Mouse (Mus musculus) left cerebral cortex, postnatal 36 days (tissue): ENCODE results near the gene Qtrt2. TPM values are rescaled to one million over a fixed set of nuclear protein-coding genes. Genes with fewer than 3 reads are reported as not detected.

Source experiments
- DNase-seq, 2 experiments: peaks; one replicate each; pipeline ENCODE4 v3.0.0; 2021 to 2022; ENCODE audit warnings: low spot score in 2 of 2, mixed read lengths in 1 of 2
- intact Hi-C: fragments of 180-260 bp; cut with DNase I; formaldehyde crosslinking; loops from one replicate; pipeline ENCODE4 v1.15.1; 2025
- total RNA-seq, 2 experiments: library from RNA; stranded (reverse); gene quantifications; 2 replicates each; pipeline ENCODE4 v1.2.3; 2021

The Qtrt2 gene
- total RNA-seq, 2 experiments from 2014 or later = 17.9 to 29.7 TPM

DNA sequence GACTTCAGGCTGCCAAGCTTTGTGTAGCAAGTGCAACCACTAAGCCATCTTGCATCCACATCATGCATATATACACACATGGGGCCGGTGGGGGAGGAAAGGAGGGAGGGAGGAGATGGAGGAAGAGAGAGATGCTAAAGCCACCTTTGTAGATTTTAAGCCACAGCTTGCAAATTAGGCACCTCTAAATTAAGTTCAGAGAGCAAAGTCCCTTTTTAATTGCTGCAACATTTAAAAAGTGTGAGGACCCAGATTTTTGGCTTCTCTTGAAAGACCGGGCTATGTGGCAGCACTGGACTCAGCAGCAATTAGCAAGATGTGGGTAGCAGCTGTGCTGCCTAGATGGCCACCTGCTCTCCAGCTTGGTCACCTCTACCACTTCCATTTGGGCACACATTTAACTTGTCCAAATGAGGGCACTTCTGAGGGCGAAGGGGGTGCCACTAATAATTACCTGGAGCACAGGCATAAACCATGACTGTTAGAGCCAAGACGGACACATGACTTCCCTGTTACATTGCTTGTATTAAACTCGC lies 67.6 kb downstream of the Qtrt2 start:
- intact Hi-C loops = no loop called here
- DNase-seq = no peak

DNA sequence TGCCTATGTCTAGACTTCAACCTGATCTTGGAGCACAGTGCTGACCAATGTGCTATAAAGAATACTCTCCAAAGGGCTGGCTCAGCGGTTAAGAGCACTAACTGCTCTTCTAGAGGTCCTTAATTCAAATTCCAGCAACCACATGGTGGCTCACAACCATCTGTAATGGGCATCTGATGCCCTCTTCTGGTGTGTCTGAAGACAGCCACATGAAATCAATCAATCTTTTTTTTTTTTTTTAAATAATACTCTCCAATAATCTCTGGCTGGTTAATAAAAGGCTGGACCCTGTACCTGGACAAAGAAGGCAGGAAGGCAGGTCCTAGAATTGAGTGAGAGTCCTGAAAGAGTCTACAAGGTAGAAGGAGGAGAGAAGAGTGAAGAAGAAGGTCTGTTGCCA lies 76.8 kb downstream of the Qtrt2 start:
- DNase-seq = no peak
- intact Hi-C loops = no loop called here

DNA sequence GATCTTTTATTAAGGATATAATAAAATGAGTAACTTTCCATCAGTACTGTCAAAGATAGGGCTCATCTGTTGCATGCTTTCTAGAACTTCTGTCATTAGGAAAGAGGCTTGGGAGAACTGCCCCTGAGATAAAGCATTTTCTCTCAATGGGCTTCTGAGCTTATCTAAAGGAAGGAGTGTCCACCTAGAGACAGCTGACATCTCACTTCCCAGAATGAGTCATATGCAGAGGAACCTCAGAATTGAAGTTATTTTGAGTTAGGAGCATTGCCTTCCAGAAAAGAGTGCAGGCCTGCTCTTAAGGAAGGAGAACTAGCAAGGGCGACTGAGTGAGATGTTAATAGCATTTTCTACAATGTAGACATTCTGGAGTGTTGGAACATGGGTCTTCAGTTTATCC lies 85.4 kb downstream of the Qtrt2 start:
- no peak for DNase-seq

DNA sequence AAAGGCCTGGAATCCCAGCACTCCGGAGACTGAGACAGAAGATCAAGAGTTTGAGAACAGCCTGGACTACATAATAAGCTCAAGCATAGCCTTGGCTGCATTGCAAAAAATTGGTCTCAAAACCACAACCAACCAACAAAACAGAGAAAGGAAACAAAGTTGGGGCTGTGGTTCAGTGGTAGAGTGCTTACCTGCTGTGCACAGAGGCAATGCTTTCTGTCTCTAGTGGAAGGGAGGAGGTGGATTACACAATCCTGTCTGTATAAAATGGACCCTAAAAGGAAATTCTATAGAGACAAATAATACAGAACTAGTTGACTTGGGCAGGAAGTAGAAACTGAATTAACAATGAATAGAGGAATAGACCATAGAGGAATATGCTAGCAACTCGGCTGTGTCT lies 94.7 kb downstream of the Qtrt2 start:
- intact Hi-C loops = no loop called here

More for the DNA sequence above, 85.4 kb downstream of the Qtrt2 start:
- intact Hi-C loops = no loop called here

DNA sequence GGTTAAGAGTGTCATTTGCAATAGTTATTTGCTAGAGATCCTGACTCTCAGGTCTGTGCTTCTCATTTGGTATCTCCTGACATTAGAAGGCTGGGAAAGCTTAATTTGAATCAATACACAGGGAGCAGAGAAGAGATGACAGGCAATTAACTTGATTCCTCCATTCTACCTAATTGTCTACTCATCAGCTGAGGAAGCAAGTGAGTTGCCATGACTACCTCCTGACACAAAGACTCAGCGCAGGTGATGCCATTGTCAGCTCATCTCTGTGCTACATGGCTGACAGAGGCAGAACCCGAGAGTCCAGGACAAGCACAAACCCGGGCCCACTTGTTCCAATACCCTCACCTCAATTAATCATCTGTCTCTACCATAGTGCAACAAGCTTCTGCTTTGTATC lies 99.1 kb downstream of the Qtrt2 start:
- DNase-seq = no peak
- intact Hi-C loops = no loop called here

More for the DNA sequence above, 94.7 kb downstream of the Qtrt2 start:
- no peak for DNase-seq

DNA sequence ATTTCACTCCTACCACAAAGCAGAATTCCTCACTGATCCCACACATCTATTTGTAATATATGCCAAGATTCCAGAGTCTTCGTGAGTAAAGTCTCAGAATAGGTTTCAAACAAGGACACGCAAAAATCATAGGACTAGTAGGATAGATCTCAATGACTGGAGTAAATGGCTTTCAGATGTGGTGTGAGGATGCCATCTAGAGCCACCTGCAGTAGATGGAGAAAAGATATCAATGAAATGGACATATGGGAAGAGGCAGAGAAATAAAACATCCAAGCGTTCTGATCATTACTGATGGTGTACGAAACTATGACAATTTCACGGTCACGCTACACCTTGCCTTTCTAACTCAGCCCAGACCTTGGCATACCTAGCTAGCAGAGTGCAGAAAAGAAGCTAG lies 108.2 kb downstream of the Qtrt2 start:
- intact Hi-C loops = no loop called here
- DNase-seq = no peak

DNA sequence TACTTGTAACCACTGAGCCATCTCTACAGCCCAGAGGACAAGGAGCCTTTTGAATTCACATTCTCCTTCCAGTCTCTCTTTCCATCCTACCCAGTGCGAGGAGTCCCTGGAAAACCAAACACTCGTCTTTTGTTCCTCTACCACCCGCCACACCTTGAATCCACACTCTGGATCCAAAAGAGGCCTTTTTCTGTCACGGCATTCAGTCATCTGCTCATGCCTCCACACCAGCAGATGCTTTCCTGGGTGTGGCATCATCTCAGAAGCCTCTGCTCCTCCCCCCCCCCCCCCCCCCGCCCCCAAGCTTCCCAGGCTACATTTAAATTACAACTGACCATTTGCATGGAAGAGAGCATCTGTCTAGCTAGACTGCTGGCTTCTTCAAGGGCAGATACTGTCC lies 110.3 kb downstream of the Qtrt2 start:
- no peak for DNase-seq

DNA sequence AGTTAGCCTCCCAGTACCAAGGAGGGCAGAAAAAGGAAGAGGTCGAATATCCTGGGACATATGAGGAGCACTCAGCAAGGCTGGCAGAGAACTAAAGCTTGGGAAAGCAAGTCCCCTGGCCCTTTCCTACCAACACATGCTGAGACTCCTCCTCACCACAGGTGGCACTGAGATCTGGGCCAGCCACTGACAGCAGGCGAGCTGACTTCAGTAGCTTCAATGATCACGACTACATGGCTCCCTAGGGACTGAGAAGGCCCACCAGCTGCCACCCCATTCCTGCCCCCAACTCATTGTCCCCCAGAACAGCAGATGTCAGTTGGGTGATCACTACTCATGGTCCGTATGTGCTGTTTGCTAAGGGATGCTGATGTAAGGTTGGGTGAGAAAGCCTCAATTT lies 112.0 kb downstream of the Qtrt2 start:
- intact Hi-C loops = no loop called here
- DNase-seq = no peak

More for the DNA sequence above, 110.3 kb downstream of the Qtrt2 start:
- intact Hi-C loops = no loop called here

Other genes starting within 250 kb of the Qtrt2 start
- gene Drd3, start 172.8 kb downstream of the Qtrt2 start, total RNA-seq = 1 to 10 TPM in 1 of 2 experiments, not detected in 1; 2.6 TPM
- gene Ccdc191, start 37.0 kb downstream of the Qtrt2 start, total RNA-seq = 1 to 10 TPM; 4.8 to 5.2 TPM
- gene Zdhhc23, start 53.0 kb upstream of the Qtrt2 start, total RNA-seq = 10 to 100 TPM; 24.8 to 27.0 TPM
- gene Gramd1c, start 136.5 kb upstream of the Qtrt2 start, total RNA-seq = 1 to 10 TPM; 1.3 TPM
- 100 to 1,000 TPM; 437 to 470 TPM for gene Atp6v1a, start 212.9 kb upstream of the Qtrt2 start, total RNA-seq
- gene Naa50, start 213.0 kb upstream of the Qtrt2 start, total RNA-seq = 10 to 100 TPM; 53.6 to 62.7 TPM
- gene Usf3, start 246.4 kb upstream of the Qtrt2 start, total RNA-seq = 10 to 100 TPM; 33.6 to 40.4 TPM